Mouse (Mus musculus) megakaryocyte, embryonic 14.5 days (primary cell): ENCODE results near the gene Tas1r2.

ENCODE experiments used
- FLI1 ChIP-seq: IDR thresholded peaks from 2 replicates; pipeline ENCODE4 v1.6.1; 2012; ENCODE audit warnings: low read length, inconsistent platforms, mixed read lengths
- GATA1 ChIP-seq: IDR thresholded peaks from 3 replicates; pipeline ENCODE4 v1.6.1; 2012; ENCODE audit warnings: mixed read lengths, low read length, inconsistent platforms, borderline replicate concordance

DNA sequence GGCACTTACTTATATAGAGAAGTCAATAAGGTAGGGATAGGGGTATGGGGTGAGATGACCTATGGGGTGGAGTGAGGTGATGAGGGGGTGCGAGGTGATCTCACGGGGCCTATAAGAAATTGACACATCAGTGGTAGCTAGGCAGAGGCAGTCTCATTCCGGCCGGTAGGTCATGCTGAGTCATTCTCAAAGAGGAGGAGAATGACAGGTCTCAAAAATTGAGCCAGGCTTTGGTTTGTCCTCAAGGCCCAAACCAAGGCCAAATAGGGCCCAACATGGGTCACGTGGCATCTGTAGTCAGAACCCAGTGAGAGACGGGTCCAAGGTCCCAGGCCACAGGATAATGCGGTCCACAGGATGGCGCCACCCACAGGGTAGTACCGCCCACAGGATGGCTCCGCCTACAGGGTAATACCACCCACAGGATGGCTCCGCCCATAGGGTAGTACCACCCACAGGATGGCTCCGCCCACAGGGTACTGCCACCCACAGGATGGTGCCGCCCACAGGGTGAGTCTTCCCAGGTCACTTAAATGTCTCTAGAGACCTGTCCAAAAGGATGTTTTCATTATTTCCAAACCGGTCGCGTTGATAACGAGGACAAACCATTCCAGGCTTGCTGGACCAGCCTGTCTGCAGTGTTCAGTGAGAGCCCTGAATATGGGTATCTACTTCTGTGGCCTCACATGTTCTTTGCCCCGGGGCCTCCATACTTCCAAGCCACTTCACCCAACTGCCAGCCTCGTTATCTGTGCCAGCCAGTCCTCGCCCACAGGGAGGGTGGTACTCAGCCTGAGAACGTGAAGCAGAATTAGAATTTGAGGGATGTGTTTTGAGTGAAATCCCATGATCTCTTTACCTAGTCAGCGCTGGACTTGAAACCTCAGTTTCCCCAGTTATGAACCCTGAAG, 30.6 kb downstream of the Tas1r2 start:
- TF ChIP-seq GATA1 = no peak
- no peak for TF ChIP-seq FLI1
